Mouse (Mus musculus): ENCODE data around the gene Map3k13.

DNA sequence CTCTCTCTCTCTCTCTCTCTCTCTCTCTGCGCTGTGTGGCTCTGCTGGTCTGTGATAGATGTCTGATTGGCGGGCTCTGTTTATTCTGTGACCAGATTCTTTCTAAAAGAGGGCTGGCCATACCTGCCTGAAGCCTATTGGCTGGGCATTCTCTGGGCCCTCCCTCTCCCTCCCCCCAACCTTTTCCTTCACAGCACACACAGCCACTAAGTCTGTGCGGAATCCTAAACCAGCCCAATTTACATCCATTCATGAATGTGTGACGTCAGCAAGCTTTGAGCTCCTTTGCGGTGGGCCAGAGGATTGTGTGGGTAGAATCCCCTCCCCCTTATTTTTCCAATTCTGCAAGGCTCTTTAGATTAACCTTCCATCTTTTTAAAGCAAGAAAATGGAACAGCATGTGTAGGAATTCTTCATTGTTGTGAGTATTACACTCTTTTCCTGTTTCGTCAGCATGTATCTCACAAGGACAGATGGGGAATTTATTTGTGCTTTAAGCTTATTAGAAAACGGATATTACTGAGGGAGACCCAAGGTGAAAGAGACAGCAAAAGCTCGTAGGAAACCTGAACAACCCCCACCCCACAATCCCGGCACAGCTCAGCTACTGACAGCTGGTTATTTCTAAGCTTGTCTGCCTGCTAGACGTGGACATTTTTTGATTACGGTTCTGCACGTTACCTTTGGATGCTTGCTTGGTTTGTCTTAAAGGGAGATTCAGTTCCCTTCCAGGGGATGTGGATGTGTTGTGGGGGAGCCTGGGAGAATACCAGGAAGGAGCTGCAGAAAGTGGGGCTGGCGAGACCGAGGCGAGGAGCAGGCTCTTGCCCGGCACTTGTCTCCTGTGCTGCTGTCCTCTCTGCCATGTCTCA is 51.9 kb downstream of the Map3k13 start:
- TF ChIP-seq CTCF (IDR thresholded peaks at IDR 0.05; ENCODE audit: control insufficient read depth, insufficient read depth, insufficient read length), result no peak
- TF ChIP-seq MYOD1 (IDR thresholded peaks at IDR 0.05; ENCODE audit: control insufficient read depth, insufficient read length, low read depth), result no peak
- TF ChIP-seq USF1 (IDR thresholded peaks at IDR 0.05; ENCODE audit: low read depth), result no peak
- TF ChIP-seq MAX (IDR thresholded peaks at IDR 0.05), result no peak
- TF ChIP-seq MYOG (IDR thresholded peaks at IDR 0.05; ENCODE audit: control insufficient read depth, extremely low read depth, insufficient read length), result no peak
- no peak for TF ChIP-seq FOSL1 (IDR thresholded peaks at IDR 0.05; ENCODE audit: insufficient read depth, low read length, poor library complexity, severe bottlenecking)
